Mouse (Mus musculus) splenic B cell, adult 2 months (primary cell): Measurements from ENCODE around the gene Fbxl18.

Experiments used
- DNase-seq: peaks from one replicate; pipeline ENCODE4 v3.0.0-alpha.2; 2011; ENCODE audit warnings: low read depth, low spot score
- H3K27me3 ChIP-seq: 2 replicates; pipeline ENCODE4 v1.6.1; 2012; ENCODE audit warnings: mild to moderate bottlenecking, low read length, moderate library complexity, mixed read lengths; ENCODE audit not compliant: control insufficient read depth, poor library complexity, insufficient read depth, severe bottlenecking
- H3K36me3 ChIP-seq: 2 replicates; pipeline ENCODE4 v1.6.1; 2012; ENCODE audit warnings: mild to moderate bottlenecking, low read length, moderate library complexity, mixed read lengths; ENCODE audit not compliant: control insufficient read depth, poor library complexity, insufficient read depth, severe bottlenecking

Gene Fbxl18

GRCm38 (mm10) chr5:142877337-142878280, 17.6 kb downstream of the Fbxl18 start:
- DNase-seq: peak; percentile 90
- H3K36me3 ChIP-seq: no peaks in the 10 kb centered on the region
- no peaks in the 10 kb centered on the region for H3K27me3 ChIP-seq

- Histone ChIP-seq H3K27me3 (no peaks in the 10 kb centered on the region), H3K36me3 (no peaks in the 10 kb centered on the region)
- DNase-seq: no peak
Measured at GRCm38 (mm10) chr5:142876896-142877295, 18.3 kb downstream of the Fbxl18 start.

GRCm38 (mm10) chr5:142875513-142875905, 19.7 kb downstream of the Fbxl18 start:
- Histone ChIP-seq H3K27me3 (no peaks in the 10 kb centered on the region), H3K36me3 (no peaks in the 10 kb centered on the region)
- DNase-seq: no peak

GRCm38 (mm10) chr5:142874791-142875512, 20.3 kb downstream of the Fbxl18 start:
- no peak for DNase-seq

GRCm38 (mm10) chr5:142873718-142874117, 21.5 kb downstream of the Fbxl18 start:
- H3K27me3 ChIP-seq: no peaks in the 10 kb centered on the region
- no peak for DNase-seq

More at GRCm38 (mm10) chr5:142874791-142875512, 20.3 kb downstream of the Fbxl18 start:
- Histone ChIP-seq H3K36me3 (no peaks in the 10 kb centered on the region), H3K27me3 (no peaks in the 10 kb centered on the region)

GRCm38 (mm10) chr5:142871765-142872164, 23.5 kb downstream of the Fbxl18 start:
- Histone ChIP-seq H3K27me3 (no peaks in the 10 kb centered on the region), H3K36me3 (peaks cover 2% of the 10 kb centered on the region; the same call in 1 of the 2 replicates)
- DNase-seq: no peak

More at GRCm38 (mm10) chr5:142873718-142874117, 21.5 kb downstream of the Fbxl18 start:
- H3K36me3 ChIP-seq: no peaks in the 10 kb centered on the region

- Histone ChIP-seq H3K36me3 (peaks cover 2% of the 10 kb centered on the region; the same call in 1 of the 2 replicates), H3K27me3 (no peaks in the 10 kb centered on the region)
- no peak for DNase-seq
Measured at GRCm38 (mm10) chr5:142869463-142869862, 25.8 kb downstream of the Fbxl18 start.

- DNase-seq: no peak
- Histone ChIP-seq H3K27me3 (no peaks in the 10 kb centered on the region), H3K36me3 (no peaks in the 10 kb centered on the region)
Measured at GRCm38 (mm10) chr5:142857763-142858229, 37.4 kb downstream of the Fbxl18 start.

GRCm38 (mm10) chr5:142856408-142856807, 38.8 kb downstream of the Fbxl18 start:
- H3K27me3 ChIP-seq: no peaks in the 10 kb centered on the region
- H3K36me3 ChIP-seq: no peaks in the 10 kb centered on the region
- DNase-seq: no peak

- DNase-seq: peak; percentile 42
- Histone ChIP-seq H3K27me3 (no peaks in the 10 kb centered on the region), H3K36me3 (no peaks in the 10 kb centered on the region)
Measured at GRCm38 (mm10) chr5:142854877-142855276, 40.3 kb downstream of the Fbxl18 start.

- no peak for DNase-seq
- no peaks in the 10 kb centered on the region for H3K27me3 ChIP-seq
- H3K36me3 ChIP-seq: no peaks in the 10 kb centered on the region
Measured at GRCm38 (mm10) chr5:142853585-142853984, 41.6 kb downstream of the Fbxl18 start.

GRCm38 (mm10) chr5:142851681-142852049, 43.6 kb downstream of the Fbxl18 start:
- no peak for DNase-seq

GRCm38 (mm10) chr5:142850916-142851680, 44.1 kb downstream of the Fbxl18 start:
- Histone ChIP-seq H3K27me3 (no peaks in the 10 kb centered on the region), H3K36me3 (no peaks in the 10 kb centered on the region)
- no peak for DNase-seq

More at GRCm38 (mm10) chr5:142851681-142852049, 43.6 kb downstream of the Fbxl18 start:
- no peaks in the 10 kb centered on the region for H3K27me3 ChIP-seq
- no peaks in the 10 kb centered on the region for H3K36me3 ChIP-seq

GRCm38 (mm10) chr5:142850476-142850875, 44.7 kb downstream of the Fbxl18 start:
- DNase-seq: no peak
- no peaks in the 10 kb centered on the region for H3K36me3 ChIP-seq
- H3K27me3 ChIP-seq: no peaks in the 10 kb centered on the region
